Mouse (Mus musculus) C3H10T1/2 (cell line): ENCODE data around the gene Gm35549. TPM values are rescaled to one million over a fixed set of nuclear protein-coding genes. Genes with fewer than 3 reads are reported as not detected.

Experiments
- polyA plus RNA-seq, 2 experiments: library from polyadenylated mRNA; unstranded; fragments of >200 nt; fragmentation: generic; extraction: Trizol; gene quantifications; one replicate each; pipeline ENCODE4 v1.2.1; 2012; ENCODE audit warnings: missing spikeins in 2 of 2

Gene Gm35549
- polyA plus RNA-seq: under 1 TPM in 1 of 2 experiments, not detected in 1; 0.47 TPM

GRCm38 (mm10) chr9:122843760-122844159, at the start of gene Gm35549:
Gm35549 (minus strand) TSS chr9:122844035.

GRCm38 (mm10) chr9:122885385-122885784, 41.5 kb upstream of the Gm35549 start, which contains the start of gene Zkscan7:
Zkscan7 (plus strand) TSS chr9:122885685.

GRCm38 (mm10) chr9:122865697-122866166, 21.9 kb upstream of the Gm35549 start, which contains the start of gene Zfp445:
Zfp445 (minus strand) TSS chr9:122866006.

GRCm38 (mm10) chr9:122805053-122805844, 38.6 kb downstream of the Gm35549 start, which contains the start of gene Tcaim:
Tcaim (plus strand) TSS chr9:122805539.

Other genes with a start within 250 kb of the Gm35549 start
- not detected for gene Topaz1, start 96.7 kb downstream of the Gm35549 start, polyA plus RNA-seq
- 1 to 10 TPM in 1 of 2 experiments, under 1 TPM in 1; 0.18 to 1.7 TPM for gene Tcaim, start 38.5 kb downstream of the Gm35549 start, polyA plus RNA-seq
- gene Zfp445, start 22.0 kb upstream of the Gm35549 start, polyA plus RNA-seq: 1 to 10 TPM in 1 of 2 experiments, under 1 TPM in 1; 0.20 to 5.4 TPM
- gene Zkscan7, start 41.6 kb upstream of the Gm35549 start, polyA plus RNA-seq: 1 to 10 TPM in 1 of 2 experiments, under 1 TPM in 1; 0.04 to 1.7 TPM
- gene Zfp105, start 79.0 kb upstream of the Gm35549 start, polyA plus RNA-seq: under 1 TPM in 1 of 2 experiments, not detected in 1; 0.25 TPM
- 1 to 10 TPM; 1.5 to 5.6 TPM for gene 1110059G10Rik, start 107.0 kb upstream of the Gm35549 start, polyA plus RNA-seq
- 1 to 10 TPM in 1 of 2 experiments, under 1 TPM in 1; 0.91 to 4.9 TPM for gene Kif15, start 107.0 kb upstream of the Gm35549 start, polyA plus RNA-seq
- 10 to 100 TPM in 1 of 2 experiments, 1 to 10 TPM in 1; 4.8 to 16.0 TPM for gene Tmem42, start 177.3 kb upstream of the Gm35549 start, polyA plus RNA-seq
- gene Tgm4, start 190.7 kb upstream of the Gm35549 start, polyA plus RNA-seq: under 1 TPM; 0.02 to 0.27 TPM